Mouse (Mus musculus) megakaryocyte-erythroid progenitor cell, adult 5-6 weeks (primary cell): ENCODE measurements around the gene Nipal1. TPM values are rescaled to one million over a fixed set of nuclear protein-coding genes. Genes with fewer than 3 reads are reported as not detected.

Experiments used
- ATAC-seq: replicated peaks from 2 replicates; pipeline ENCODE4 v1.8.0; 2016; ENCODE audit warnings: mild to moderate bottlenecking, inconsistent platforms; ENCODE audit not compliant: severe bottlenecking, poor library complexity, low FRiP score, low TSS enrichment
- total RNA-seq, 2 experiments: library from RNA; stranded (forward) in 1 of 2; stranded (reverse) in 1 of 2; fragments of 200-1000, 215-1000 nt in 1 of 2; fragments of >200 nt in 1 of 2; fragmentation: Nextera tagmentation in 1 of 2; gene quantifications; 2 replicates each; pipeline ENCODE4 v1.2.3; 2014 to 2017

Nipal1 gene
- total RNA-seq (2014; fragmentation: Nextera tagmentation) (2.7 TPM in 1 of 2 replicates, not detected in the other), total RNA-seq (2017) (0.08 and 0.47 TPM in 2 replicates)

DNA sequence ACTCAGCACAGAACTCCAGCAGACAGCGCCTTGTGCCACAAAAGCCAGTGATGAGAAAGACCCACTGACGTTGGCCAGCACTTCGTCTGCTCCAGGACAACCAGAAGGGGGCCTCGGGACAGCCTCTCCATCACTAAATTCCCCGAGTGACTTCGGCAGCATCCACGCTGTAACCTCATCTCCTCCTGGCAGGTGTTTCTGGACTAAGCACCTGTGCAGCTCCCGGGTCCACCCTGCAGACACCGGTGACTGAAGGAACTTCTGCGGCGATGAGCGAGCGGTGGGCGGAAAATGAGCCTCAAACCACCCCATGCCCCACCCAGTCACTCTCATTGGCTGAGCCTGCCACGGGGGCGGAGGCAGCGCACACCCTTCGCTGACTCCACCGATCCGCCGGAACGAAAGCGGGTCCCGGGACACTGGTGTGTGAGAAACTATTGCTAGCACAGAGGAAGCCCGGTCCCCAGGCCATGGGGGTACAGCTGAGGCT lies at the start of gene Nipal1:
Nipal1 (plus strand) TSS at position 378 of the 490 bp plus-strand sequence.
- peak; percentile 99 for ATAC-seq

DNA sequence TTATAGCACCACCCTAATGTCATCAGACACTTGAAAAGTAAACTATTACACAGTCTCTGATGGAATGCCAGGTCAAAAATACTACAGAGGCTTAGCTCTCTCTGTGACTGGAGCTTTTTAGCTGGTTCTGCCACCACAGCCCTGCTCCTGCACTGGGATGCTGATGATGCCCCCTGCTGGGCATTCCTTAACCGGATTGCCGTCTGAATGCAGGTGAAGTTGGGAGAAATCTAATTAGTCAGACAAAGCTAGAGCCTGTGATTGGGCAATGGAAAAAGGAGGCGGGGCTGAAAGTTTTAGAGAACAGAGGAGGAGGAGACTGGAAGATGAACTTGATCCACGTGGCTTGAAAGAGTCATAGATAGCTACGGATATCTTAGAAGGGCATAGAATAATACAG lies 46.6 kb upstream of the Nipal1 start:
- ATAC-seq, result peak; percentile 78

GRCm38 (mm10) chr5:72603138-72603537 lies 44.5 kb upstream of the Nipal1 start:
- ATAC-seq, result no peak

DNA sequence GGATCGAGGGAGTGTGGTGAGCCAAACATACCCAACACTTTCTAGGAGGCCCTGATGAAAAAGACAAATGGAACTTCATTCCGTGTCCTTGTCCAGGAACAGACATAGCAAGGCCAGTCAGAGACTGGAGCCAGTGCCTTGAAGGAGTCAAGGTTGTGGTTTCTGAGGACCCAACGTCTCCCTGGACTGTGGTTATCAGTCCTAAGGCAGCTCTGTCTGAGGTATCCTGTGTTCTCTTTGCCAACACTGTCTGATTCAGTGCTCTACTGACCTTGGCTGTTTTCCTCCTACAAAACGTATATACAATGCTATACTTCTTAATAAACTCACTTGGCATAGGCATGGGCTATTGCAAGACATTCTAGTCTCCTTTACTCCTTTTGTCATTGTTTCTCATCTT lies 30.2 kb upstream of the Nipal1 start:
- peak; percentile 37 for ATAC-seq

GRCm38 (mm10) chr5:72621022-72621421 lies 26.6 kb upstream of the Nipal1 start:
- no peak for ATAC-seq

DNA sequence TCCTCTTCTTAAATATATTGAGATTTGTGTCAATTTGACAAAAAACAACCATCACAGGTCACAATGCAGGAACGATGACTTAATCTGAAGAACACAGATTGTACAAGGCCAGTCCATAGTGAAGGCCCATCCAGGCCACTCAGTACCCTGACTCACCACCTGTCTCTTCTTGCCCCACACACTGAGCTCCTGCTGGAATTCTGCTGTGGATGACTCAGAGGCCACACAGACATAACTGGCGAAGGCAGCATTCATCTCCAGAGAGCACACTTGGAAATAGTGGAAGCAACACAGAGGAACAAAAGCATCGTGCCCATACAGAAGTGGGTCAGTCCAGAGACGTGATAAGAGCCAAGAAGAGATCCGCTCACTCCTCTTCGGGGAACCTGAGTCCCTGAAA lies 17.6 kb upstream of the Nipal1 start:
- ATAC-seq, result no peak

DNA sequence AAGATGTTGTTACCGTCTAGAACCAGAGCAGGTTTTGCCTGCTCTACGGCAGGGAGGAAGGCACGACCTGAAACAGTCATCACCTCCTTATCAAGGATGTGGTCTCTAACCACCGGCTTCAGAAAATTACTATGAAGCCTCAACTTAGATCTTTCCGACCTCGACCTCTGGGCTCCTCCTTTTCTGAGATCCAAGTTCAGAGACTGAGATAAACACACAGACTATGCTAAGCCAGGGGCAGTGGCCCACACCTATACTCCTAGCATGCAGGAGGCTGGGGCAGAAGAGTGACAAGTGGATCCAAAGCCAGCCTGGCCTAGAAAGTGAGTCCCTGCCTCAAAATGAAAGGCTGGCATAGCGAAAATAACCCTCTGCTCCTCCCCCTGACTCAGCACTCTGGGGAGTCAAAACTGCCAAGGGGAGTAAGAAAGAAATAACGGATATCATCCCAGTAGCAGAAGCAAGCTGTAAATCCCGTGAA lies 12.8 kb upstream of the Nipal1 start:
- peak; percentile 86 for ATAC-seq

DNA sequence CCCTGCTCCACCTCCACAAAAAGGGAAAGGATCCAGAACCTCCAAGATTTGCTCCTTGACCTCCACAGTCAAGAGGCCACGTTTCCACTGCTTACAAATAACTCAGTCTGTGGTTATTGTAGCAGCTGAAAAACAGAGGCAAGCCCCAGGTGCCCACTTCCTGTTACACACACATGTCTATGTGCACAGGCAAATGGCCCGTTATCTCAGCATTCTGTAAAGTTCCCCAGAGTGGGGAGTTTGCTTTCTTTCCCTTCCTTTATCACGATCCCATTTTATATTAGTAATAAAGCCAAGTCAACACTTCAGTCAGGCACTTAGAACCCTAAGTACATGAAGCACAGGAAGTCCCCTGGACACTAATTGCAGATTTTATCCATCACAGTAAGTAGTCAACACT lies 11.5 kb upstream of the Nipal1 start:
- peak; percentile 48; the same call in 1 of the 2 replicates for ATAC-seq

- no peak for ATAC-seq
These were observed 11.0 kb upstream of the Nipal1 start for GRCm38 (mm10) chr5:72636576-72636975.

GRCm38 (mm10) chr5:72640072-72640471 lies 7.5 kb upstream of the Nipal1 start:
- no peak for ATAC-seq

DNA sequence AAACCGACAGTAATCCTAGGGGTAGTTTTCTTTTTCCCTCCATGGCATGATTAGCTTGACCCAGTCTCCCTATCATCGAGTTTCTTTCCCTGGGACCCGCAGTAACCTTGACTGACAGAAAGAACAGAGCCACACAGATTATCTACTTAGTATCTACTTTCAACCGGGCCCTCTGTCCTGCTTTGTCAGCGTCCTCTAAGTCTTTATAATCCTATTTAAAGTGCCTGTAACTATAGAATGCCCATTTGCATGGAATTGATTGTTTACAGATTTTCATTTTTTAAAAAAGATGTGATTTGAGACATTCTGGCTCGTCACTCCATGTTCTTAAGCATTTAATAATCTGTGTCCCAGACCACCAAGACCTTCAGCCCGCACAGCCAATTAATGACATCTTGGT lies 3.9 kb upstream of the Nipal1 start:
- no peak for ATAC-seq

DNA sequence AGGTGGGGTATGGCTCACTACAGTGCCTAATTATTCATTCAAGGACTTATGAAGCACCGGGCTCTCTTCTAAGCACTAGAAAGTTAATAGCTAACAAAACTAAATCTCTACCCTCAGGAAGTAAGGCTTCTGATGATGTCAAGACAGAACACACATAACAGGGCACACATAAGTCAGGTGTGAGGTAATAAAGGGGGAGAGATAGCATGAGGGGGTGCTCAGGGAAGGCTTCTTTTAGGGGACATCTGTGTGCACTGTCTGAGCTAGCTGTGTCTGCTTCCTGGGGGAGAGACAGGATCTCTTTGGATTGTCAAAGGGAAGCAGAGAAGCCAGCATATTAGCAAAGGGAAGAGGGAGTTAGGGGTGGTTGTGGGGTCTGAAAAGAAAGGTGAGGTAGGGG lies 3.4 kb upstream of the Nipal1 start, which contains the start of gene Cnga1:
Cnga1 (minus strand) TSS at position 101 of the 400 bp plus-strand sequence.
- ATAC-seq, result no peak

GRCm38 (mm10) chr5:72646131-72646530 lies 1.5 kb upstream of the Nipal1 start:
- 0 out of 2 replicates have a peak, but pooled peaks have one; percentile 46 for ATAC-seq

DNA sequence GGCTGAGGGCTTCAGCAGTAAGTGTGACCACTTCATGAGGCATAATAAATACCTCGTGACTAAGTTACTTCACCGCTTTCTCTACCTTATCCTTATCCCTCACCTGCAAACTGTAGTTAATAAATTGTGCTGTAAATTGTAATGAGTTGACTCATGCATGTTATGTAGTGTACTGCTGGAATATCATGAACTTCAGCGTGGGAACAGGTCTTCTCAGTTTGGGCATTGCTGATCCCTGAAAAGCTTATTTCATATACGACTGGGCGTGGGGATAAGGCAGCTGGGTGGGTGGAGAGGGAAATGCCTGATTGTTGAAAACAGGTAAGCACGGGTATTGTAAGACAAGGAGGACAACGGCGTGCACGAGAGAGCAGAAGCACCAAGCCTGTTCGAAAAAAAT lies 599 bp upstream of the Nipal1 start:
- no peak for ATAC-seq

DNA sequence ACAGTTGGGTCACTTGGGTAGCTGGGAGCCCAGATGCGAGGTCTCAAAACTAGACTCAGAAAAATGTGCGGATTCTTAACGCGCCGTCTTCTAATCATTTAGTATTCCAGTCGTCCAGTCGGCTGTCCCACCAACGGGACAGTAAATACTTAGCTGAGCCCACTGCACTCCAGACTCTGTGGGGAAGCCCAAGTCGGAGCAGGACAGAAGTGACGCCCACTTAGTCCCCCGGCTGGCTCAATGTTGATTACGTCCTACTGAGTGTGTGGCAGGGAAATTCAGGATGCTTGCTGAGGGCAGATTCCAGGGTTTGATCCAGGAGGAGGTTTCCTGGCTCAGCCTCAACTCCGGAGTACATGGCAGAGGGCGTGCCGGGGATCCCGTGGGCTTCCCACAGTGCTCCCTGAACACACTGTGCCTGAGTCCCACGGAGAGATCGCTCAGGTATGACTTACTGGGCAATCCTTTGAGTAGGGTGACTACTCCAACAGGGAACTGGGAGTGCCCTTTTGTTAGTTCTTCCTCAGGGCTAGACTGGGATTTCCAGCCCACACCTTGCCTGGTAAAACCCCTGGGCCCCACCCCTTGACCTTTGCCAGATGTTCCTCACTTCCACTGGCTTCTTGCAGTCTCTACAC lies 482 bp downstream of the Nipal1 start:
- ATAC-seq, result peak; percentile 54

DNA sequence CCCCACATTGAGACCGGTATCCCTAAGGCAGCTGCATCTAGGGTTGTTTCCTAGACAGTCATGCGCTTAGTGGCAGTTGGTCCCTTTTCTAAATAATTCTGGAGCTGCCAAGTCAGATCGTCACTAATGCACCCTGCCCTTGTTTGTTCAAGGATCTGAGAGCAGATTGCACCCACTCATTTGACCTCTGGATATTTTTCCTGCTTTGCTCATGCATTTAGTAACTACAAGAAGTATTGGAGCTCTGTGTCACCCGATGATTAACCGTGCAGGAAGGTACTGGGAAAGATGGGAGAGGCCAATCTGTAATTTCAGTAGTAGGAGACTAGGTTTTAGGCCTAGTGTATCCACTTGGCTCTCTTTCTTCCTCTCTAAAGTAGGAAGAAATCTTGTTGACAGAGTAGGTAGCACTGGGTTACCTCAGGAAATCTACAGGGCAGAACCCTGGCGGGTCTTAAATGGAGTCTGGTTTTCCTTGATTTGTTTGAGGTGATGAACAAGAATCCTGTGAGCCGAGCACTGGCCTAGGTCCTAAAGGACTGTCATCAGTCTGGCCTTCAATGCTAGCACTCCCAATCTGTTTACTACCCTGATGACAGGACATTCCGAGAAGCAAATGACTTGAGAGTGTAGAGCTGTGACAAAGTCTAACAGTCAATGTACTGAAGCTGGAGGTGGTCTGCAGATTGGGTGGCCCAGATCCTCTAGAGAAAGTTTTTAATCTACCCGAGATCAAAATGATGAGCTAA lies 1.6 kb downstream of the Nipal1 start:
- ATAC-seq, result no peak

DNA sequence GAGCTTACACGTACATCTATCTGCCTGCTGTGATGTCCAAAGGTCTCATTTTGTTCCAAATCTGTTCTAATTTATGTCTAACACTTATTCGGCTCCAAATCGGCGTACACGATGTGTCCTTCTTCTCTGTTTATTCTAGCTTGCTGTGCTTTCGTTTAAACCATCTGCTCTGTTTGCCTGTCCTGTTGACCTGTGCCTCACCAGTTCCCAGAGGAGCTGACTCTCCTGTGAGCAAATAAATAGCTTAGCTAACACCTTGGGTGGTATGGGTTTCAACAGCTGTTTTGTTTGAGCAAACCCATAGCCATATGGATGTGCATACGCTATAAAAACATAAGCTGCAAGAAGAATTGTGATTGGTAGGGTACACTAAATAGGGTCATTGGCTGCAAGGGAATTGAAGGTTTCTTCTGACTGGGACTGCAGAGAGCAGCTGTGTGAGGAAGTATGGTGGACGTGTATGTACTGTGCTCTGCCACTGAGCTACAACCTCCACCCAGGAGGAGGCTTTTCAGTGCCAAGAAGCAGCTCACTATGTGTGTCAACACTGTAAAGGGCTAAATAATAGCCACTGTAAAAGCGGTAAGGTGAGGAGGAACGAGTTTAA lies 5.6 kb downstream of the Nipal1 start:
- no peak for ATAC-seq

GRCm38 (mm10) chr5:72656270-72656791 lies 8.7 kb downstream of the Nipal1 start:
- no peak for ATAC-seq

DNA sequence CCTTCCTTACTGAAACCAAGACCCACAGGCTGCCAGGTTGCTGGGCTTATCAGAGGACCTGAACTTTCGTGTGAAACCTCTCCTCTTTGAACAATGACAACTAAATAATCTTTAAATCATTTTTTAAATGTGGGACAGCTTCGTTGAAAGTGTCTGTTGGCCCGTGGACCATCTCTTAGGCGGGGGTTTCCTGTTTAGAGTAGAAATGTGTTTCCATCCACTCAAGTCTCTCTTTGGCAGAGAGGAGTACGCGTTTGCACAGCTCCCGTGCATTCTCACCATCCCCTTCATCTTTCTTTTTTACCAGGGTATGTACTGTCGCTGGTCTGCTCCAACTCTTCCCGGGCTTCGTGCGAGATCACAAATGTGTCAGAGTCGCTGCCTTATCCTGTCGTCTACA lies 10.8 kb downstream of the Nipal1 start:
- no peak for ATAC-seq
